Mouse (Mus musculus): ENCODE data around the gene Hdac4.
A peak's percentile ranks its signal among the peaks of the same experiment; 100 is the strongest.

DNA sequence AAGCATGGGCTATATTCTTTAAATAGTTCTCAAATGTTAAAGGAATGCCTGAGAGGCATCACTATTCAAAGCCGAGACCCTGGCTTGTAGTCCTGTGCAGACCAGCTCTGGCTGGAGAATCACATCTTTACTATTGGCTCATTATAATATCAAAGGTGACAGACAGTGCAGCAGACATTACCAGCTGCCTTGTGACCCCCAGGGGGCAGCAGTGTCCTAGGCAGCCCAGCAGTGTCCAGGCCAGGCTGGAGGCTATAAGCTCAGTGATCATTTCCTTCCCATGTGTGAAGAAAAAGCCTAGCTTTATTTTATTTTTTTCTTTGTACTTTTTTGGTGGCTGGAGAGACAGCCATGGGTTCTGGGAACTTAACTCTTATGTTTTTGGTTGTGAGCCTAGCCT lies 233.2 kb downstream of the Hdac4 start:
- TF ChIP-seq POLR2A (IDR thresholded peaks at IDR 0.05; ENCODE audit: low read depth, low read length) (no peak), CTCF (IDR thresholded peaks at IDR 0.05; ENCODE audit: borderline replicate concordance, insufficient read depth, low read length) (peak; percentile 88)
